Mouse (Mus musculus) bone marrow macrophage, adult 2 months (primary cell): ENCODE results near the gene Ptch1.

Experiments used
- CTCF ChIP-seq: IDR thresholded peaks from 2 replicates; pipeline ENCODE4 v1.5.1; 2012; ENCODE audit warnings: low read depth, mild to moderate bottlenecking, low read length, moderate library complexity
- POLR2A ChIP-seq: IDR thresholded peaks from 2 replicates; pipeline ENCODE4 v1.6.1; 2012; ENCODE audit warnings: mild to moderate bottlenecking, low read depth, low read length, borderline replicate concordance

- TF ChIP-seq CTCF (no peak), POLR2A (no peak)
Measured at GRCm38 (mm10) chr13:63568306-63568705, 5.1 kb downstream of the Ptch1 start.
